Mouse (Mus musculus) gastrocnemius, adult 18-20 months (tissue): Measurements from ENCODE around the gene Hoxb8. TPM values are rescaled to one million over a fixed set of nuclear protein-coding genes. Genes with fewer than 3 reads are reported as not detected.
A peak's percentile ranks its signal among the peaks of the same experiment; 100 is the strongest.

Experiments used
- DNase-seq: peaks from one replicate; pipeline ENCODE4 v3.0.0; 2021; ENCODE audit warnings: low spot score
- long read RNA-seq, 2 experiments: library from polyadenylated mRNA; stranded (forward); transcript quantifications; one replicate each; pipeline ENCODE4 v2.0.0; 2021
- total RNA-seq, 2 experiments: library from RNA; stranded (reverse); gene quantifications; 2 replicates each; pipeline ENCODE4 v1.2.3; 2021

The Hoxb8 gene
- total RNA-seq, result under 1 TPM in 1 of 2 experiments, not detected in 1; 0.09 TPM
- long read RNA-seq, experiment 1, result 0 reads
- long read RNA-seq, experiment 2, result 0 reads

DNA sequence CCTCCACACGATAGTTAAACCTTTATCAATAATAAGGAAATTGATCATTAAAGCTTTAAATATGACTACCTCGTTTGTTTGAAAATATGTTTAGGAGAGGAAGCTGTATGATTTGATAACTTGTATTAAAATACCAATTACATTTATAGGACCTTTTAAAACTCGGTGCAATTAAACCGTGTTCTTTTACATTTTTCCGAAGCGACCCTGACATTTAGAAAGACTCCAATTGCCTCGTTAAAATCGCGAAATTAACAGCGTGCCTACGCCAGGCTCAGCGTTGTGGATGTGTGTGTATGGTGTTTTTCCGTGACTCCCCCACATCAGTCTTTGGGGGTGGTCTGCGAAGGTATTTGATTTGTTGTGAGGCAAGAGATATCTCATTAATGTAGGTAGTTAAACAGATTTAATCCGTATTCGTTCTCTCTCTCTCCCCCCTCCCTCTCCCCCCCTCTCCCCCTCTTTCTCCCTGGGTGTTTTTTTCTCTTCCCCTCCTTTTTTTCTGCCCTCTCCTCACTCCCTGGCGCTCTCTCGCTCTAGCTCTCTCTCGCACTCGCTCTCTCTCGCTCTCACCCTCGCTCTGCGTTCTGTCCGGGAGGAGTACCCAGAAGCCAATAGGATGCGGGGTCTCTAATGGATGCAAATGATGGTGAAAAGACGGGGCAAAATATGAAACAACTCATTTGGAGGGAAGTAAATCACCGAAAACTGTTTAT, at the start of gene Hoxb8:
Hoxb8 (plus strand) TSS at position 51 of the 716 bp plus-strand sequence.
- no peak for DNase-seq

DNA sequence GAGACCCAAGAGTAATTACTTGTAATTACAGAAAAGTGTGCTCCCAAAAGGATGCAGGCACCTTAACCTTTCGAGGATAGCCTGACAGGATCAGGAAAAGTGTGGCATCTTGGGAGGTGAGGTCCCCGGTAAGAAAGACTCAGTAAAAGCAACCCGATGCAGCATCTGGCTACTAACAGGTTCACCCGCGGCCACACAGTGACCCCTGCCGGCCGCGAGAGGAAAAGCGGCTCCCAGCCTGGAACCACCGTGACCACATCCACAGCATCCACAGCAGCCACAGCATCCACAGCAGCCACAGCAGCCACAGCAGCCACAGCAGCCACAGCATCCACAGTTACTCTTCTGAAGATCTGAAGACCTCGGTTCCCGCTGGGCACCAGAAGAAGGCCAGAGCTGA, 46.8 kb upstream of the Hoxb8 start:
- peak; percentile 12 for DNase-seq

DNA sequence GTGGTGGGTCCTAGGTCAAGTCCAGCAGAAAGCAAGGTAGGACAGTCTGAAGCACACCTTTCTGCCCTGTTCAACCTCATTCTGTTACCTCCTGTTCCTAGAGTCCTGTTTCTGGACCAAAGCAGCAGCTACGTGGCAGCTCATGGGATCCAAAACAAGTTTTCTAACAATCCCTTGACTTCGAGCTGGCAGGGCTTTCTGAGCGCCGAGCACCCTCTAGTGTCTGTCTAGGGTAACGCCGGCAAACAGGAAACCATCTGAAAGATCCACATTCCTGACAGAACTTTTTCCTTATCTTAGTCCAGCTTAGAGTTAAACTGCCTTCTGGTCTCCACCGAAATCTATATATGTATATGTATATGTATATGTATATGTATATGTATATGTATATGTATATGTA, 41.5 kb upstream of the Hoxb8 start:
- peak; percentile 19 for DNase-seq

DNA sequence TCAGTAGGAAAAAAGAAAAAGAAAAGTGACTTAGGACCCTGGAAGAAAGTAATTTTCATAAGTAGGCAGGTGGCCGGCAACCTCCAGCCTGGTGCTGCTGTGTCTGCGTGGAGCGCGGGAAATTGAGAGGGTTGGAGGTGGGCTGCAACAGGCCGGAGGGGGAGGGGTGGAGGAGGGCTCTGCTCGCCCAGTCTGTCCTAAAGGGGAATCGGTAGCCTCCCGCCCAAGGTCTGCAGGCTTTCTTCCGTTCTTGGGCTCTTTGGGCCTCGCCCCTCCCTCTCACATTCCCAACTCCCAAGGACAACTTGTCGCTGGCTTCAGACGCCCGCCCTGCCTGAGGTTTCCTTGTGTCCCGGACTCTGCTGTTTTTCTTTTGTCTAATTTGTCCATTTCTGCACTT, 30.8 kb upstream of the Hoxb8 start:
- no peak for DNase-seq

DNA sequence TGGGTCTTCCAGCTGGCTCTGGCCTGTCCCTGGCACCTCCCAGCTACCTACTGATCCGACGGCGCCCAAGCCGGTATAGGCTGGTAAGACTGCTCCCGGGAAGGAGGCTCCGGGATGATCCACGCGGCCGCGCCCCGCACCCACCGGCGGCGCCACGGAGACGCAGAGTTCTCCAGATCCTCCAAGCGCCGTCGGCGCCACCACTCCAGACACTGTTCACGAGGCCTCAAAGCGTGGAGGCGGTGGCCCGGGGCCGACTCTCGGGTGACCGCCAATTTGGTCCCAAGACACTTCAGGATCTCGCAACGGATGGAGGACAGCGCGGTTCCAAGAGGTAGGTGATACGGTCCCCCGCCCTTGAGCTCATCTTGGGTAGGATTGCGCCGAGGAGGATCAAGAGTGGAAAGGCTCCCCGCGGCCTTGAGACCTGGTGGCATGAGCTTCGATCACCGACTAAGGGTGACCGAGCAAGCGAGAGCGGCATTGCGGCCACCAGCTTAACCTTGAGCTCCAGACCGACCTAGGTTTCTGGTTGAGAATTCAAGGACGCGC, 30.1 kb upstream of the Hoxb8 start:
- no peak for DNase-seq

DNA sequence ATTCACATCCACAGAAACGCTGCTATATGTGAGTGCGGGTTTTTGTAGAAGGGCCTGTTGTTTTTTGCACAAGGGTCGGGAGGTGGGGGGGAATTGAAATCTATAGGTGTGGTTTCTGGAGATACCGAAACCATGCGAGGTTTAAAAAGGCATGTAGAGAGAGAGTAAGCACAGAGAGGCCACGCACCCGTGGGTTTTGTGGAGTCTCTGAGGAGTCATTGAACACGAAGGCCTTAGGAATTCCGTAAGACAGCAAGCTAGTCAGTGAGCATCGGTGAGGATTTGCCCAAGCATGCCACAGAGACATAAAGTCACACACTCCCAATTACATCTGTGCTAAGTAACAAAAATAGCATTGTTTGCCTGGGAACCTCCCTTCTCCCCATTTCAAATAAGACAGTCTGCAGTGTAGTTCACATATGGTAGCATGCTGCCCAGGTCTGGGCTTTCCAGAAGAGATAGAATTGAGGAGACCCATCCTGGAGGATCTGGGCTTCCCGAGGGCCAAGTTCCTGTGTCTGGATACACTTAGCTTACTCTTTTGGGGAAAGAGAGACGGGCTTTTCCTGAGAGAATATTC, 29.1 kb upstream of the Hoxb8 start:
- no peak for DNase-seq

DNA sequence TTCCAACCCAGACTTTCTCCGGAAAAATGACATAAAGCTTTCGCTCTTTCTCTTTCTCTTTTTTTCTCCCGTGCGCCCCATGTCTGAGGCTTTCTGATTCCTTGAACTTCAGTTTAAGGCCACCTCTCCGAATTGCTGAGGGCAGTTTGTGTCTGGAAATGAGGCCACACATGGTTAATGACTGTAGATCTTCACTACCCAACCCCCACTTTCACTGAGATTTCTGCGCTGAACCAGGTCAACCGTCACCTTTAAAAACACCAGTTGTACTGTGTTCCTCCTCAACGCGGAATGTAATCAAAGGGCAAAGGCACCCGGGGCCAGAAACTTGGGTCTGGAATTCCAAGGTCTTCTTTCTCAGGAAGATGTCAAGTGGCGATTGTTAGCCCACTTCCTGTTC, 27.5 kb upstream of the Hoxb8 start:
- no peak for DNase-seq

DNA sequence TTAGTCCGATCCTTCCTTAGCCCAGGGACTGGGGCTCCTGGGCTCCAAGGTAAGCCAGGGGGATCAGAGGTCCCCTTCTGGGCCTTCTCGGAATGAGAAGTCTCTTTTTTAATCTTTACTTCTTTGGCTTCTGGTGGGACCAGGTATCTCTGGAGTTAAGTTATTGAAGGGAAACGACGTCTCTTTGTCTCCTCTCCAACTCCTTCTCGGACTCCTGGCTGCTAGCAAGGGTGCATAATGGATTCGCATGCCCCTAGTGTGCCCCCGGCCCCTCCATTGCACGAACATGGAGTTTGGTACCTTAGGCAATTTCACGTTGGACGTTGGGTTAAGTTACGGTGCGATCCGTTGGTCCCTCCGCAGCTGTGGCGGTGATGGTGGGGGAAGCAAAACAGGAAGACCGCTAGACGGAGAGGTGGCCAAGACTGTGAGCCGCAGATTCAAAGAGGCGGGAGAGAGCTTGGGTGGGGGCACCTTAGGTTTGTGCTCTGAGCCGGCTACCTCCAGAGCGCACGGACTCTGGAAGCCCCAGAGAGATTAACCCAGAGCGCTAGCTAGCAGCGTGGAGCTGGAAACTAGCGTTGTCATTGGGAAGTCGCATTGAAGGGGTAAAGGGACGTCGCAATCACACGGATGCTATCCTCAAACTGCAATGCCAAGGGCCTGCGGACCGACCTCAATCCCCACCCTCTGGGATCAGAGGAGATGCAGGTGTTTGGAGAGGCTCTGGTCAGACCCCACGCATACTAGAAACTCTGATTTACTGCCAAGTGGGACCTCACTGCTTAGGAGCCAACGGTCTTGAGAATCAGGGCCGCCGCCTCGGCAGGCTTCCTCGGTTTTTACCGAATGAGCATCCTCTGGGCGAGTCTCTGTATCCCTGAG, 26.4 kb upstream of the Hoxb8 start:
- no peak for DNase-seq

DNA sequence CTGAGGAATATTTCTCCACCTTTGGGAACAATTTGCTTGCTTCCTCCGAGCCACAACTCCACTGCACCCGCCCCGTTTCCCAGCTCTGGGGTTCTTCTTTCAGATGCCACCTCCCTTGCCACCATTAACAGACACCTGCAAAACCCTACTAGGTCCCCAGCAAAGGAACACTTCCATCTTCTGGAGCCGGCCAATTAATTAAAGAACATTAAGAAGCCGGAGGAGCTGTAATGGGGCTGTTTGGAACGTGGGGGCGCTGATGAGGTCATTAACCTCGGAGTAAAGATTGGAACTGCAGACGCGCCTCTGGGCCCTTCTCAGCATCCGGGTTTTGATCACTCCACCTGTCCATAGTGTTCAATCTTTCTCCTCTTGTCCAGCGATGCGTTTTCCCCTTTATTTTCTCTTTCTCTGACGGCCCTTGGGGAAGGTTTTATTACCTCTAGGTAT, 25.7 kb upstream of the Hoxb8 start:
- no peak for DNase-seq

DNA sequence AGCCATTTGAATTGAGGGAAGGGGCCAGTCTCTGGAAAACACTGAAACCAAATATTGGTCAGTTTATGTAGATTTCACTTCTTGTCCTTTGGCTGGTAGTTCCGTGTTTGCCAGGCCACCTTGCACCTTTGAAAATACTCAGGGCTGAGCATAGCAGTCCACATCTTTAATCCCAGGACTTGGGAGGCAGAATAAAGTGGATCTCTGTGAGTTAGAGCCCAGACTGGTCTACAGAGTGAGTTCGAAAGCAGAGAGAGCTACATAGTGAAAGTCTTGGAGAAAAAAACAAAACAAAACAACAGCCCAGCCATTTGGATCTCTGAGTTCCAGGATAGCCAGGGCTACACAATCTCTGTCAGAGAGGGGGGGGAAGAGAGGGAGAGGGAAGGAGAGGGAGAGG, 24.6 kb upstream of the Hoxb8 start:
- no peak for DNase-seq

DNA sequence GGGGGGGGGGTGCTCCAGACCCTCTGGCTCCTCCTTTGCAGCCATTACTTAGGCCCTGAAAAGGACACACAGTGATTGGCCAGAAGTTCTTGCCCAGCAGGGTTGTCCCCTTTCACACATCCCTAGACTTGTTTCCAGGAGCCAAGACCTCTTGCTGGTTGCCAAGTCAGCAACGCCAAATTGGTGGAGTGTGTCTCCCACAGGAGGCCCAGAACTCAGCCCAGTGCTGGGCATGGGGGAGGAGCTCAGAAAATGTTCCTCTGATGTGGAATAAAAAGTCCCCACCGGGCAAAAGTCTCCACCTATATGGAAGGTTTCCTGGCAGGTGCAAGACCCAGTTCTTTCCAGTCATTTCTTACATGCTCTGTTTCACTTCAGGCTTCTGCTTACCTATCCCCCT, 22.7 kb upstream of the Hoxb8 start:
- DNase-seq, result no peak

DNA sequence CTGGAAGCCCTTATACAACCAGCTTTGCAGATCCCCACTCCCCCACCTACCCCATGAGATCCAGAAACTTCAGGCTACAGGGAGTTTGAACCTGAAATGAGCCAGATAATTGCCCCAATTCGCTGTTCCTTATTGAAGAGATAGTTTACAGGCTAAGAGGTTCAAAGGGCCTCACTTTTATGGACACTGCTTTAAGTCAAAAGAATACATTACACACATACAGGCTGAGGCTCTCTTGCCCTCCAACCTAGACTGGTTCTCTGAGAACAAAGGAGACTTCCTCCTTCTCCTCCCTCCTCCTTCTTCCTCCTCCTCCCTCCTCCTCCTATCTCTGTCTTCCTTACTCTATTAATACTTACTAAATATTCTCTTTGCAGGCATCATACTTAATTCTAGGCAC, 22.2 kb upstream of the Hoxb8 start:
- DNase-seq, result no peak

DNA sequence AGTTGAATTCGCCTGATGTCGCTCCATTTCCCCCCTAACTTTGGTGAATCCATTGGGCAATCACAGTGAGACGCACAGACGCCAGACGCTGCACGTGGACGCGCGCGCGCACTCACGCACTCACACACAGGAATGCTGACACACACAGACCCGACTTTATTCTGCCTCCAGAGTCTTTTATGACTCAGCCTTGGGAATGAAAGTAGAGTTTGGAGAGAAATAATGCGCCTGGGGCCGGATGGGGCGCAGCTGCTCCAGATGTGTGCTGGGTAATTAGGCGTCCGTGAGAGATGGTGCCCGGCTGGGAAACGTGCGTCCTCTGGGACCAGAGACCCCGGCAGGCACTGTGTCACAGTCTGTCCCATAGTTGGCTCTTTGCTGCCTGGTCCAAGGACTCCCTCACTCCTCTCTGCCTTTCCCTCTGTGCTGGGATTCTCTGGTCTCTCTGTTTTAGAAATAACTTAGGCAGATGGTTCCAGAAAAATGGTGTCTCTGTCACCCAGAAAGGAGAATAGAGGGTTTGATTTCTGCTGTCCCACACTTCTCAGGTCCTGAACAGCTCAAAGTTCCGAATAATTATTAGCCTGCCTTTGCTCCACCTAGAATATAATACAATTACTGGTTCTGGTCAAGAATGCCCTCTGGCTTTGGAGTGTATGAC, 21.3 kb upstream of the Hoxb8 start:
- DNase-seq, result no peak

DNA sequence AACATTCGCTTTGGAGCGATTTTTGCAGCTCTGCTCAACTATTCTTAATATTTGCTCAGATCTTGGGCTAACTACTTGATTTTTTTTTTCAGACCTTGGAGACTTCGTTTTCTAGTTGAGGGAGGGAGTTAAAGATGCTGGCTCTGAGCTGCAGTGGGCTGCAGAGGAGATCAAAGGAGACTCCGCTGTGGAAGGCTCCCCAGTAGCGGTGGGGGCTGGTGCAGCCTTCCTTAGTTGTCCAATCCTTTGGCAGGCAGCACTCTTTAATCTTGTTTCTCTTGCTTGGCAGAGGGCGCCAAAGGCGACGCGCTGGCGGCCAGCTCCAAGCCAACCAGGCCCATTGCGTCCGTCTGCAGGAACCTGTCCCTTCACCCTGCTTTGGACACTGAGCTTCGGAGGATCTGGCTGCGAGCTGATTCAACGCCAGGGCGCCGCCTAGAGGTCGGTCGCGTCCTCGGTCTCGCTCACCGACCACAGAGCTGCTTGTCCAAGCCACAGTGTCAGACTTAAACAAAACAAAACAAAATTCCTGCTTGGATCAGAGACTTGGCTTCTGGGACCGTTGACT, 20.3 kb upstream of the Hoxb8 start:
- DNase-seq, result no peak

DNA sequence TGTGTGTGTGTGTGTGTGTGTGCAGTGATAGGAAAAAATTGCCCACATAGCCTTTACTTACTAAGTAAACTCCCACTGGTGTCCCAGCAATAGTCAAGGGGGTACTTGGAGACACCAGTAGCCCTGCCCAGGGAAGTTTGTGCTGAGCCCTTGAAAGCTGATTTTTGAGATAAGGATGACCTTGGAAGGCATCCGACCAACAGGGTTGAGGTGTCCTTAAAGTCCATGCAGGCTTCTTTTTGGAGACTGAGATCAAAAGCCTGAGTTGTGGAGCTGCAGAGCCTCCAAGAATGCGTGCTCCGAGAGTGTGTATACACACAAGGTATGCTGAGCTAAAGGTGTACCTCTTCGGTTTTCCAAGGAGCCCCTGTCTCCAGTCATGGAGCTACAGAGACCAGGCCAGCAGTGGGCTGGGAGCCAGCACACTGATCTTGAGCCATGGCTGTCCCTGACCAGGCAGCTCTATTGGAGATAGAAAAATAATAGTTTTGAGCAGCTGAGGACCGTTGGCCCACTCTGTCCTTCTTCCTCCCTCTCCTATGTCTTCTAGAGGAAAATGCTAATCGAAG, 19.4 kb upstream of the Hoxb8 start:
- no peak for DNase-seq

DNA sequence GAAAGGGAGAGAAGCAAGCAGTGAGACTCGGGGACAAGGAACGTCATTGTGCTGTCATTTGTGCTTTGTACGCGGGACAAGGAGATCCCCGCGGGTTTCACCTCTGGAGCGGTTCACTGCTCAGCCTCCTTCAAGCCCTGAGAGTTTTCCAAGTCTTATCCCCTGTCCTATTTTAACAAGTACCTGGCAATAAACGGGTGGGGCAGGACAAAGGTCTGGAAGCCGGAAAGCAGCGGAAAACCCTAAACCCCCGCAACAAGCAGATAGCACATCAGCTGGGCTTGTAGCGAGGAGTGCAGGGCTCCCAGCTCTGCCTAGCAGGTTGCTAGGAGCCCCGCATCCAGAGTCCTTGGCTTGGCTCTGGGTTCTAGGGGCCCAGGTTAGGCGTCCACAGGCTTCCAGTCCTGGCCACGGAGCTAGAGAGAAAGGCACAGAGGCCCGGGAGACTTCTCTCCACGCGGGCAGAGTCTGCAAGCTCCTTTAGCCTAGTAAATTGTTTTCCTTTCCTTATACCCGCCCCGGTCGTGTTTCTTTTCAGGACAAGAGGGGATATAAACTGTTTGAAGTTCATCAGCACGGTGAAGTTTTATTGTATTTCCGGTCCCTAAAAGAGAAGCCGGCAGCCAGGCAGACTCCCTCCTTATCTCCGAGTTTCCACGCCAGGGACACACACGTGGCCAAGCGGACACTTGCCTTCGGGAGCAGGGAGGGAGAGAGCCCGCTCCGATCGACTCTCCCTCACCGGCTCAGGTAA, 17.9 kb upstream of the Hoxb8 start:
- DNase-seq, result no peak

DNA sequence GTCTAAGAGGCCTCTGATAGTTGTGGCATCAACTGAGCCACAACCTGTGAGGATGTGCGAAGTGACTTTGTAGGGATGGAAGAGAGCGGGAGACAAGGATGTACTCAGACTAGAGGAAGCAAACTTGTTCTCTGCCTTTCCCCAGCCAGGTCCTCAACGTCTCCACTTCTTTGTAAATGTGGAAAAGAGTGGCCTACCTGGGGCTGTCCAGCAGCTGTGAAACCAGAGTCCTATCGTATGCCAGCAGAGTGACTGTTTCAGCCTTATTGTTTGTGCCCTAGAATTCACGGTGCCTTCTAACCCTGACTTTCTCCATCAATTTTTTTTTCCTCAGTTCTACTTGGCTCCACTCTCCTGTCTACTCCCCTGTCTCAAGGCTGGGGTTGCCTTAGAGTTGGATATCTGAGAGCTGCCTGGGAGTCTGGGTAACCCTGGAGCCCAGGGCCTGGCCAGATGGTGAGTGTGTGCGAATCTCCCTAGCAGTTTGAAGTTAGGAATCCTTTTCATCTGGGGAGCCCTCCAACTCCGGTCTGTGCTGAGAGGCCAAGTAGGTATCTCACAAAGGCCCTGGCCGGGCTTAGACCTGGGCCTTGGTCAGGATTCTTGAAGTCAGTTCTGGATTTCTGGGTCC, 17.2 kb upstream of the Hoxb8 start:
- no peak for DNase-seq

DNA sequence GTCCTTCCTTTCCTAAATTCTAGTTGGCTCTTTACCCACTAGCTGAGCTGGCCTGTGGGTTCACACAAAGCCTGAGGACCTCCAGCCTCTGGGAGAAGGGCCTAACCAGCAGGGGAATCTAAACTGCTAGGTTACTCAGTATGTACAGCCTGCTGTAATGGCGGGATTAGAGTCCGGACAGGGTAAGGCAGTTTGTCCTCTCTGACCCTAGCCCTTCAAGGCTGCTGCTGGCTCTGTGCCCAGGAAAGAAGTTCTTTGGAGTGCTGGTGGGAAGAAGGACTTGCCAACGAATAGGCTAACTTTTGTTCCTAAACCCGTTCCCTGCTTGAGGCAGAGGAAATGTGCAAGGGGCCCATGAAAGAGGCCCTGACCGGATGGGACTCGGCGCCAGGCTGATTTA, 15.8 kb upstream of the Hoxb8 start:
- no peak for DNase-seq
